Mouse (Mus musculus): ENCODE results near the gene Lrrc75a. TPM values are rescaled to one million over a fixed set of nuclear protein-coding genes. Genes with fewer than 3 reads are reported as not detected.

Gene Lrrc75a
- polyA plus RNA-seq, 1 experiment from 2014 or later: 5.6 TPM

GRCm38 (mm10) chr11:62554934-62555517, 93.3 kb downstream of the Lrrc75a start:
- H3K4me1 ChIP-seq (ENCODE audit: control insufficient read depth, insufficient read depth, low read length): peaks cover 21% of the 10 kb centered on the region
- no peak overlapping the region for H3K9ac ChIP-seq (ENCODE audit: low read length)
- H3K36me3 ChIP-seq (ENCODE audit: control insufficient read depth, insufficient read depth, low read length): peaks cover 21% of the 10 kb centered on the region
- H3K27ac ChIP-seq (ENCODE audit: low read length): no peak overlapping the region
- H3K27me3 ChIP-seq (ENCODE audit: control insufficient read depth, insufficient read depth, low read length): no peaks in the 10 kb centered on the region
- ATAC-seq (ENCODE audit: insufficient read depth, low FRiP score): no peak
- peak overlapping the region; percentile 97 for H3K4me2 ChIP-seq (ENCODE audit: low read depth, low read length)
- no peaks in the 10 kb centered on the region for H3K9me3 ChIP-seq (replicated peaks; ENCODE audit: control insufficient read depth, low read length)
- H3K4me3 ChIP-seq (replicated peaks; ENCODE audit: low read length): peak overlapping the region; percentile 54; the same call in 1 of the 2 replicates

Other genes with a start within 250 kb of the Lrrc75a start
- gene Pigl, start 190.1 kb downstream of the Lrrc75a start, polyA plus RNA-seq (2015; fragmentation: Nextera tagmentation; extraction: Ambion mirVana): 8.5 and 9.5 TPM in 2 replicates
- gene Ncor1, start 190.0 kb downstream of the Lrrc75a start, polyA plus RNA-seq (2015; fragmentation: Nextera tagmentation; extraction: Ambion mirVana): 45.0 and 52.7 TPM in 2 replicates
- gene Cenpv, start 109.3 kb downstream of the Lrrc75a start, polyA plus RNA-seq (2015; fragmentation: Nextera tagmentation; extraction: Ambion mirVana): 4.2 and 5.7 TPM in 2 replicates
- gene Ubb, start 97.4 kb downstream of the Lrrc75a start, polyA plus RNA-seq (2015; fragmentation: Nextera tagmentation; extraction: Ambion mirVana): 2,665 and 2,674 TPM in 2 replicates
- 20.9 and 22.2 TPM in 2 replicates for gene Trpv2, start 74.0 kb downstream of the Lrrc75a start, polyA plus RNA-seq (2015; fragmentation: Nextera tagmentation; extraction: Ambion mirVana)
- 39.6 and 42.1 TPM in 2 replicates for gene Mmgt2, start 141 bp upstream of the Lrrc75a start, polyA plus RNA-seq (2015; fragmentation: Nextera tagmentation; extraction: Ambion mirVana)
- 6.3 and 7.3 TPM in 2 replicates for gene Zfp287, start 83.4 kb upstream of the Lrrc75a start, polyA plus RNA-seq (2015; fragmentation: Nextera tagmentation; extraction: Ambion mirVana)
- not detected in 2 replicates for gene Gm10428, start 104.6 kb upstream of the Lrrc75a start, polyA plus RNA-seq (2015; fragmentation: Nextera tagmentation; extraction: Ambion mirVana)
- 14.5 and 14.6 TPM in 2 replicates for gene Zfp286, start 140.9 kb upstream of the Lrrc75a start, polyA plus RNA-seq (2015; fragmentation: Nextera tagmentation; extraction: Ambion mirVana)
- 21.7 and 24.2 TPM in 2 replicates for gene Trim16, start 171.7 kb upstream of the Lrrc75a start, polyA plus RNA-seq (2015; fragmentation: Nextera tagmentation; extraction: Ambion mirVana)
- 0.30 and 0.50 TPM in 2 replicates for gene Fbxw10, start 198.5 kb upstream of the Lrrc75a start, polyA plus RNA-seq (2015; fragmentation: Nextera tagmentation; extraction: Ambion mirVana)
- gene Tvp23b, start 230.9 kb upstream of the Lrrc75a start, polyA plus RNA-seq (2015; fragmentation: Nextera tagmentation; extraction: Ambion mirVana): 85.4 and 93.8 TPM in 2 replicates

Measured in stomach, embryonic 16.5 days (tissue).